Mouse (Mus musculus) hindbrain, embryonic 15.5 days (tissue): ENCODE measurements around the gene Pmel. TPM values are rescaled to one million over a fixed set of nuclear protein-coding genes. Genes with fewer than 3 reads are reported as not detected.

ENCODE experiments used
- ATAC-seq: fragments of 200-750 bp; cut with Nextera tagmentation; 2 replicates; pipeline ENCODE4 v1.8.0; 2017; ENCODE audit warnings: low read depth, moderate number of reproducible peaks, moderate TSS enrichment; ENCODE audit not compliant: low FRiP score
- H3K27ac ChIP-seq: fragments of 300-500 bp; sonication (generic); replicated peaks from 2 replicates; pipeline ENCODE4 v1.5.1; 2015; ENCODE audit warnings: mild to moderate bottlenecking, inconsistent platforms
- H3K27me3 ChIP-seq: fragments of 300-500 bp; sonication (generic); 2 replicates; pipeline ENCODE4 v1.6.1; 2015; ENCODE audit warnings: control low read depth, inconsistent platforms
- H3K36me3 ChIP-seq: fragments of 300-500 bp; sonication (generic); 2 replicates; pipeline ENCODE4 v1.6.1; 2015; ENCODE audit warnings: control low read depth, inconsistent platforms
- H3K4me1 ChIP-seq: fragments of 300-500 bp; sonication (generic); replicated peaks from 2 replicates; pipeline ENCODE4 v1.6.1; 2015; ENCODE audit warnings: control low read depth, inconsistent platforms
- H3K4me2 ChIP-seq: fragments of 300-500 bp; sonication (generic); 2 replicates; pipeline ENCODE4 v1.6.1; 2015; ENCODE audit warnings: moderate library complexity, mild to moderate bottlenecking, inconsistent platforms
- H3K4me3 ChIP-seq: fragments of 300-500 bp; sonication (generic); 2 replicates; pipeline ENCODE4 v1.5.1; 2015; ENCODE audit warnings: mild to moderate bottlenecking, inconsistent platforms
- H3K9ac ChIP-seq: fragments of 300-500 bp; sonication (generic); 2 replicates; pipeline ENCODE4 v1.6.1; 2015; ENCODE audit warnings: inconsistent platforms
- H3K9me3 ChIP-seq: fragments of 300-500 bp; sonication (generic); 2 replicates; pipeline ENCODE4 v1.6.1; 2016; ENCODE audit warnings: control low read depth, inconsistent platforms
- WGBS: fragments of 180-500 bp; shearing (Covaris S2); methylation state at CpG from one replicate; pipeline ENCODE4 v1.1.7; 2015; 5-methylcytosine and 5-hydroxymethylcytosine counted together
- polyA plus RNA-seq: library from polyadenylated mRNA; unstranded; fragments of >200 nt; fragmentation: Nextera tagmentation; extraction: Ambion mirVana; gene quantifications from 2 replicates; pipeline ENCODE4 v1.2.1, GENCODE M21; 2015

Gene Pmel
- polyA plus RNA-seq, result 0.62 and 1.1 TPM in 2 replicates

DNA sequence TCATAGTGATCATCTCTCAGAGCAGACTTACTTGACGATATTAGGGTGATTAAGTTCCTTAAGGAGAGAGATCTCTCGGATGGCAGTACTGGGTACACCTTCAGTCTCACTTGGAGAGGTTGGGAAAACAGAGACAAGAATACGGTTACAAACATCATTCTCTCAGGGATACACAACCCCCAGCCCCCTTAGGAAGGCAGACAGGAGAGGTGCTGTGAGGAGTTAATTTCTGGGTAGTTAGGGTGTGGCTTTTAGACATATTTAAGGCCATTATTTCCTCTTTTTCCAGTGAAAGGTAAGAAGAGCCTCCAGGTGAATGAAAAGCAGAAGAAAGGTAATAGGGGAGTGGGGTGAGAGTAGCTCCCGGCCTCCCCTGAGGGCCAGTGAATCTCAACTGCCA, at the start of gene Pmel:
Gene Pmel (plus strand): TSS at position 301 of the 400 bp plus-strand sequence.
- Histone ChIP-seq H3K9me3 (no peaks in the 10 kb centered on the region), H3K27ac (peak within 1 kb of the TSS; percentile 82), H3K9ac (peak within 1 kb of the TSS; percentile 53), H3K4me3 (peak within 1 kb of the TSS; percentile 73), H3K4me1 (peaks cover 12% of the 10 kb centered on the region), H3K4me2 (peak within 1 kb of the TSS; percentile 95), H3K27me3 (0 out of 2 replicates have a peak, but pooled peaks cover 3% of the 10 kb centered on the region), H3K36me3 (no peaks in the 10 kb centered on the region)
- ATAC-seq, result no peak
- WGBS, result 30% methylated on average over 4 of the region's 4 CpGs

GRCm38 (mm10) chr10:128655254-128655653, 48.7 kb upstream of the Pmel start:
- Histone ChIP-seq H3K9me3 (no peaks in the 10 kb centered on the region), H3K27ac (no peak overlapping the region), H3K4me1 (no peaks in the 10 kb centered on the region), H3K4me2 (no peak overlapping the region), H3K27me3 (no peaks in the 10 kb centered on the region), H3K36me3 (no peaks in the 10 kb centered on the region), H3K9ac (no peak overlapping the region), H3K4me3 (no peak overlapping the region)
- ATAC-seq, result no peak
- WGBS, result 88% methylated on average over 3 of the region's 3 CpGs

GRCm38 (mm10) chr10:128656731-128657130, 47.3 kb upstream of the Pmel start:
- H3K27ac ChIP-seq, result no peak overlapping the region
- no peak overlapping the region for H3K9ac ChIP-seq
- H3K36me3 ChIP-seq, result no peaks in the 10 kb centered on the region
- no peak overlapping the region for H3K4me3 ChIP-seq
- H3K4me2 ChIP-seq, result no peak overlapping the region
- 97% methylated on average over 1 of the region's 1 CpGs for WGBS
- H3K4me1 ChIP-seq, result no peaks in the 10 kb centered on the region
- no peaks in the 10 kb centered on the region for H3K9me3 ChIP-seq
- no peak for ATAC-seq
- H3K27me3 ChIP-seq, result no peaks in the 10 kb centered on the region

DNA sequence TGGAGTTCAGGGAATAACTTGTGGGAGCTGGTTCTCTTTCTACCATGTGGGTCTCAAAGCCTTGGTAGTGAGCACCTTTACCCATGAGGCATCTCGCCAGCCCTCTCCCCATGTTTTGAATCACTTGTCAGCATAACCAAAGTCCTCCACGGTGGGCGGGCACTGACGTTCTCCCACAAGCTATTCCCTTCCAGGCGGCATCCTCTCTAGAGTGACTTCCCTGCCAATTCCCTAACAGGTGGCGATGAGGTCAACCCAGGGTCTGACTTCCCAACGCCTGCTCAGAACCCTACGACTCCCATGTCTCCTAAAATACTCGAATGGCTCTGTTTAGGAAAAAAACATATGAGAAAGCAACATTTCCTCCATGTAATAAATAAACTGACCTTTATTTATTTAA, 46.2 kb upstream of the Pmel start:
- H3K4me3 ChIP-seq, result no peak overlapping the region
- no peak overlapping the region for H3K9ac ChIP-seq
- H3K27me3 ChIP-seq, result no peaks in the 10 kb centered on the region
- H3K4me2 ChIP-seq, result no peak overlapping the region
- WGBS, result 59% methylated on average over 9 of the region's 9 CpGs
- no peak overlapping the region for H3K27ac ChIP-seq
- no peaks in the 10 kb centered on the region for H3K9me3 ChIP-seq
- ATAC-seq, result no peak
- no peaks in the 10 kb centered on the region for H3K36me3 ChIP-seq
- no peaks in the 10 kb centered on the region for H3K4me1 ChIP-seq

DNA sequence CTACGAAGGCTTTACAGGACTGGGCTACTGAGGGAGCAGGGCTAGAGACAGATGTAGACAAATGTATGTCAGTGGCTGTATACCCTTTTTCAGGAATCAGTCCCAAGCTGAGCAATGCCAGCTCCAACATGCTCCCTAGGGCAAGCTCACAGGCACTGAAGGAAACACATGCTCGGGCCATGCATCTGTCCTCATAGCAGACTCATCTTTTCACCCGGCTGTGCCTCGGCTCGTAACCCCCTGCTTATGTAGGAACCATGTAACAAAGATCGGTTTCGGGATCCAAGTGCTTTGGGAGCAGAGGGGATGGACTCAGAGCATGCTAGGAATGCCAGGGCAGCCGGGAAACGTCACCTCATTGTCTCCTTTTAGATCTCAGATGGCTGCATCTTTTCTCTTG, 44.5 kb upstream of the Pmel start:
- 45% methylated on average over 9 of the region's 9 CpGs for WGBS
- Histone ChIP-seq H3K27me3 (no peaks in the 10 kb centered on the region), H3K36me3 (no peaks in the 10 kb centered on the region), H3K4me2 (no peak overlapping the region), H3K27ac (no peak overlapping the region), H3K4me1 (no peaks in the 10 kb centered on the region), H3K4me3 (no peak overlapping the region), H3K9me3 (no peaks in the 10 kb centered on the region), H3K9ac (no peak overlapping the region)
- no peak for ATAC-seq

DNA sequence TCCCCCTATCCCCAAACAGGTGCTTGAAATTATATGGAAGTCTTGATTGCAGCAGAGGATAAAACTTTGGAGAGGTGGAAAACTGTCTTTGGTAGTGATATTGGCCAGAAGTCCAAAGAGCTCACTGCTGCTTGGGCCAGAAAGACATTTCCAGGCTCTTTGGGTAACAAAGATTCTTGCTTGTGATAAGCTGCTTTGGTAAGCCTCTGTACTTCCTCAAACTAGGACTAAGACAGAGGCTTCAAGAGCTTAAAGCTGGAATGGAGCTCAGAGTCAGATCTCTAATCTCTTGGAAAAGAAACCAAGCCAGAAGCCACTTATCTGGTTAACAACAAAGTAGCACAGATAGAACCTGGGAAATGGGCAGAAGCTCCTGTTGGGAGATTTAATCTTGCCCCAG, 41.5 kb upstream of the Pmel start:
- H3K27me3 ChIP-seq, result no peaks in the 10 kb centered on the region
- H3K27ac ChIP-seq, result no peak overlapping the region
- no peak overlapping the region for H3K4me3 ChIP-seq
- no peak overlapping the region for H3K4me2 ChIP-seq
- peaks cover under 1% of the 10 kb centered on the region; the same call in 1 of the 2 replicates for H3K4me1 ChIP-seq
- no peak overlapping the region for H3K9ac ChIP-seq
- no peak for ATAC-seq
- H3K9me3 ChIP-seq, result no peaks in the 10 kb centered on the region
- H3K36me3 ChIP-seq, result no peaks in the 10 kb centered on the region

DNA sequence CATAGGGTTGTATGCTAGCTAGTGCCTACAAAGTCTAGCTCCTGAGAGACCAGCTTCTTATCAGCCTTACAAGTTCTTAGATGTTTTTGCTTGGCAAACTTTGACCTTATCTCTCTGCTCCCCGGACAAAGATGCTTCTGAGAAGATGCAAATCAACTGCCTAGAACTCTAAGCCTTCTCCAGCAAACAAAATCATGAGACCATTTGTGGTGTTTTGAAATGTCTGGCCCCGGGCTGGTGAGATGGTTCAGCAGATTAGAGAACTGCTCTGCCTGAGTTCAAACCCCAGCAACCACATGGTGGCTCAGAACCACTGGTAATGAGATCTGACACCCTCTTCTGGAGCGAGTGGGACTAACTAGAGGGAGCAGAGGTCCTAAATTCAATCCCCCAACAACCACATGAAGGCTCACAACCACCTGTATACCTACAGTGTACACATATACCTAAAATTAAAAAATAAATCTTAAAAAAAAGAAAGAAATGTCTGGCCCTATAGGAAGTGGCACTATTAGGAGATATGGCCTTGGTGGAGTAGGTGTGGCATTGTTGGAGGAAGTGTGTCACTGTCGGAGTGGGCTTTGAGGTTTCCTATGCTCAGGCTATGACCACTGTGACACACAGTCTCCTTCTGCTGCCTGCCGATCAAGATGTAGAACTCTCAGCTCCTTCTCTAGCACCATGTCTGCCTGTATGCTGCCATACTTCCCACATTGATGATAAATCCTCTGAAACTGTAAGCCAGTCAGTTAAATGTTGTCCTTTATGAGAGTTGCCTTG, 40.4 kb upstream of the Pmel start:
- no peak overlapping the region for H3K9ac ChIP-seq
- no peak for ATAC-seq
- no peaks in the 10 kb centered on the region for H3K27me3 ChIP-seq
- no peak overlapping the region for H3K27ac ChIP-seq
- H3K4me2 ChIP-seq, result no peak overlapping the region
- 74% methylated on average over 5 of the region's 5 CpGs for WGBS
- peaks cover 10% of the 10 kb centered on the region for H3K4me1 ChIP-seq
- no peaks in the 10 kb centered on the region for H3K9me3 ChIP-seq
- H3K4me3 ChIP-seq, result no peak overlapping the region
- H3K36me3 ChIP-seq, result no peaks in the 10 kb centered on the region

GRCm38 (mm10) chr10:128664808-128665207, 39.2 kb upstream of the Pmel start:
- 76% methylated on average over 3 of the region's 3 CpGs for WGBS

DNA sequence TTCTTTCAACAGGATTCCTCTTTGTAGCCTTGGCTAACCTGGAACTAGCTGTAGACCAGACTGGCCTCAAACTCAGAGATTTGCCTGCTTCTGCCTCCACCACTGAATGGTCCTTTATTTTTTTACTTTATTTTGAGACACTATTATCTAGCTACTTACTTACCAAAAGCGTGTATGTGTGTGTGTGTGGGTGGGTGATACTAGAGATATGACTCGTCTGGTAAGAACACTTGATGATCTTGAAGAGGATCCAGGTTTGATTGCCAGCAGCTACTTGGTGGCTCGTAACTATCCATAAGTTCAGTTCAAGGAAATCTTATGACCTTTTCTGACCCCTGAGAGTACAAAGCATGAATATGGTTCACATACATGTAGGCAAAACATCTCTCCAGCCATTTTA, 38.7 kb upstream of the Pmel start:
- no peak overlapping the region for H3K4me2 ChIP-seq
- no peak for ATAC-seq

More at GRCm38 (mm10) chr10:128664808-128665207, 39.2 kb upstream of the Pmel start:
- Histone ChIP-seq H3K4me3 (no peak overlapping the region), H3K9ac (no peak overlapping the region), H3K27ac (no peak overlapping the region), H3K36me3 (no peaks in the 10 kb centered on the region), H3K4me2 (no peak overlapping the region), H3K9me3 (no peaks in the 10 kb centered on the region), H3K4me1 (peaks cover 15% of the 10 kb centered on the region), H3K27me3 (no peaks in the 10 kb centered on the region)
- ATAC-seq, result no peak

DNA sequence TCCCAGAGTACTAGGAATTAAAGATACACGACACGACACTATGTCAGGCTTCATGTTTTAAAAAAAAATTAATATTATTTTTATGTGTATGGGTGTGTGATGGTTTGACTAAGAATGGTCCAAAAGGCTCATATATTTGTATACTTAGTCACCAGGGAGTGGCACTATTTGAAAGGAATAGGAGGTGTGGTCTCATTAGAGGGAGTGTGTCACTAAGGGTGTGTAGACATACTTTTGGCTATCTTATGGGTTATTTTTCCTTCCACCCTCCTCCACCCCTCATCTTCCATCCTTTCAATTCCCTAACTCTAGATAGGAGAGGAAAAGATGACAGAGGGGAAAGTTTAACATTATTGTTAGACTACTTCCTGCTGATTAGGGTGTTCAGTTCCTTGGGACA, 38.2 kb upstream of the Pmel start:
- Histone ChIP-seq H3K27ac (no peak overlapping the region), H3K27me3 (no peaks in the 10 kb centered on the region), H3K4me2 (no peak overlapping the region), H3K36me3 (peaks cover under 1% of the 10 kb centered on the region; the same call in 1 of the 2 replicates), H3K9me3 (no peaks in the 10 kb centered on the region), H3K4me3 (no peak overlapping the region), H3K9ac (no peak overlapping the region), H3K4me1 (peaks cover 15% of the 10 kb centered on the region)
- ATAC-seq, result no peak
- WGBS, result 93% methylated on average over 2 of the region's 2 CpGs

More for the DNA sequence above, 38.7 kb upstream of the Pmel start:
- no peaks in the 10 kb centered on the region for H3K9me3 ChIP-seq
- no peaks in the 10 kb centered on the region for H3K27me3 ChIP-seq
- no peak overlapping the region for H3K4me3 ChIP-seq
- no peak overlapping the region for H3K9ac ChIP-seq
- no peak overlapping the region for H3K27ac ChIP-seq
- WGBS, result 88% methylated on average over 3 of the region's 3 CpGs
- H3K4me1 ChIP-seq, result peaks cover 15% of the 10 kb centered on the region
- H3K36me3 ChIP-seq, result no peaks in the 10 kb centered on the region

GRCm38 (mm10) chr10:128668790-128669672, 35.0 kb upstream of the Pmel start:
- Histone ChIP-seq H3K27ac (peak overlapping the region; percentile 87), H3K4me2 (peak overlapping the region; percentile 82), H3K9ac (peak overlapping the region; percentile 76), H3K4me1 (peaks cover 25% of the 10 kb centered on the region), H3K4me3 (peak overlapping the region; percentile 75), H3K27me3 (no peaks in the 10 kb centered on the region), H3K36me3 (peaks cover 6% of the 10 kb centered on the region; the same call in 1 of the 2 replicates), H3K9me3 (no peaks in the 10 kb centered on the region)
- peak; percentile 64 for ATAC-seq
- WGBS, result under 1% methylated on average over 40 of the region's 42 CpGs

- H3K36me3 ChIP-seq, result peaks cover 6% of the 10 kb centered on the region; the same call in 1 of the 2 replicates
- H3K9me3 ChIP-seq, result no peaks in the 10 kb centered on the region
- no peak for ATAC-seq
- H3K4me3 ChIP-seq, result no peak overlapping the region
- WGBS, result 95% methylated on average over 9 of the region's 9 CpGs
- H3K27ac ChIP-seq, result no peak overlapping the region
- no peaks in the 10 kb centered on the region for H3K27me3 ChIP-seq
- H3K4me1 ChIP-seq, result peaks cover 30% of the 10 kb centered on the region
- H3K4me2 ChIP-seq, result no peak overlapping the region
- H3K9ac ChIP-seq, result no peak overlapping the region
Measured at GRCm38 (mm10) chr10:128671148-128671547, 32.8 kb upstream of the Pmel start.
